Mouse (Mus musculus) kidney, postnatal 4 days (tissue): ENCODE measurements around the gene Pagr1a.
A peak's percentile ranks its signal among the peaks of the same experiment; 100 is the strongest.

Source experiments
- DNase-seq, 2 experiments: peaks; one replicate each; pipeline ENCODE4 v3.0.0; 2021; ENCODE audit warnings: mixed read lengths in 2 of 2

Gene Pagr1a

DNA sequence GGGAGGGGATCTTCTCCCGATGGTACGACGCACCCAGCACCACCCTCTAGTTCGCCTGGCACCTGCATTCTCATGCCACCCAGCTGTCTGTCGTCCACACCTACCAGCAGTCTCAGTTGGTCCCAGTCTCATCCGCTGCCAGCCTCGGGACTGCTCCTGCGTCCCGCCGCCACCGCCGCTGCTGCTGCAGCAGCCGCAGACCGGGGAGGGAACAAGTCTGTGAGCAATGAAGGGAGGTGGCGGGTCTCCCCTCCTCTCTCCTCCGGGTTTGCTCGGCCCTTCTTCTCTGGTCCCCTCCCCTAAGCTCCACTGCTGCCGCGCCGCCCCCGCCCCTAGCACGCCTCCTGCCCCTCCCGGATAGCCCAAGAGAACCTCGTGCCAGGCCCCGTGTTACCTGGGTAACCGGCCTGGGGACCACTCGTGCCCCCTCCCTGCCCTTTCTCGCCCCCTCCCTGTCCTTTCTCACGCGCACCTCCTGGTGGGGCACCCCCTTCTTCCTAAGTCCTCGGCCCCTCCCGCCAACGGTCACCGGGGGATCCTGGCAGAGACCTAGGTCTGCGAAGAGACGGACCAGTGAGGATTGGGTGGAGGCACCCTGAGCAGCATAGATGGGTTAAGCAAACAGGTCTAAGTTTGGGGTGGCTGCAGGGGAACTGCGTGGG, 3.9 kb upstream of the Pagr1a start, which contains the start of the genes Gm42742 and Prrt2:
Gene Gm42742, minus strand, starts transcription at position 197 of the 662 bp plus-strand sequence.
Gene Prrt2, minus strand, starts transcription at position 311 of the 662 bp plus-strand sequence.
- peak; percentile 76 to 80 for DNase-seq

DNA sequence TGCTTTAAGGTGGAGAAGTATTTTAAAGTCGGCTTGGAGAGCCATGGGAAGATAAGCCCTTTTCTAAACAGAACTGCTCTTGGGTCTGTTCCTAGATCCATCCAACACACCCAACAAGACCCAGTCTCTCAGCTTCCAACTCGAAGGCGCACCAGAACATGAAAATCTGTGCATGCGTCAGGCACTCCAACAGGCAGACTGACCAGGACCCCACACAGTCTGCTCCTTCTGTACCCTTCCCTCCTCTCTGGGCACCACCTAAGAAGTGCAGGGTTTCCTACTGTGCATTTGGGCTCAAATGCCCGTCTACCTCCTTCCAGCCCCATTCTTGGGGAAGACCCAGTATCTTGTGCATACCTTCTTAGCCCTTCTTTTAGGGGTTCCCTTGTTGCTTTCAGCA, 3.3 kb upstream of the Pagr1a start:
- peak in 1 of 2 experiments; percentile 17 for DNase-seq

DNA sequence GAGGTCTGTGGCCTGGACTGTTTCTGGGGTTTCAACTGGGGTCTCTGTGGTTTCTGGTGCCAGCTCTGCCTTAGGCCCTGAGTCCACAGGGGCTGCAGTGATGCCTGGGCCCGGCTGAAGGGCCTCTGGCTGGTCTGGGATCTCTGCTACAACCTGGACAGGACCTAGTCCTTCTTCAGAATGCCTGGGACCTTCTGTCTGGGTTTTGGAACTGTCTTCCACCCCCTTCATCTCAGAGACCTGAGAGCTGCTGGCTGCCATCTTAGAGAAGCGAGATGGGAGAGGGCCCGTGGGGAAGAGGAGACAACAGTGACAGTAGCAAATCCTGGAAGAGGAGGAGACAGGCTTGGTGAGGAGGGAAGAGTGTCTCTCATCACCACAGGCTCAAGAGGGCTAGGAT, 2.9 kb upstream of the Pagr1a start:
- DNase-seq = no peak

DNA sequence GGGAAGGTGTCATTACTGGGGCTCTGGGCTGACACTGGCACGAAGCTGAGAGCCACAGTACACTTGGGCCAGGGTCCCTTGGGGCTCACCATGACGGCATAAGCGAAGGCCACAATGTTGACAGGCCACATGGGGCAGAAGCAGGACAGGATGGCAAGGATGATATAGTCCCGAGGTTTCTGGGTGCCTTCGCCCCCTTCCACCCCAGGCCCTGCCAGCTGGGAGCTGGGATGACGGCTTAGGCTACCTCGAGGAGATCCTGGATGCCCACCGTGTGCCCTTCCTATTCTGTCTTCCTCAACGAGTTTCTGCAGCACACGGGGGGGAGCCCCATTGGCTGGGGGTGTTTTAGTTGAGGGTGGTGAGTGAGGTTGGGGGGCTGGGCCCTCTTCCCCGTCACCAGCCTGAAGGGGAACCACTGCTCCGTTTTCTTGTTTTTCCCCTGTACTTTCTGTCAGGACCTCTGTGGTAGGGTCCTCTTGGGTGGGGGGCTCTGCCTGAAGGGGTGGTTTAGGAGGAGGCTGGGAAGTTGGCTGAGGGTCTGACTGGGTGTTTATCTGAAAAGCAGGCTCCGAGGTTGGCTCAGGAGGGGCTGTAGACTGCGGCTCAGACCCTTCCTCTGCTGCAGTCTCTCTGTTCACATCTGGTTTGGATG, 2.3 kb upstream of the Pagr1a start:
- DNase-seq = no peak

DNA sequence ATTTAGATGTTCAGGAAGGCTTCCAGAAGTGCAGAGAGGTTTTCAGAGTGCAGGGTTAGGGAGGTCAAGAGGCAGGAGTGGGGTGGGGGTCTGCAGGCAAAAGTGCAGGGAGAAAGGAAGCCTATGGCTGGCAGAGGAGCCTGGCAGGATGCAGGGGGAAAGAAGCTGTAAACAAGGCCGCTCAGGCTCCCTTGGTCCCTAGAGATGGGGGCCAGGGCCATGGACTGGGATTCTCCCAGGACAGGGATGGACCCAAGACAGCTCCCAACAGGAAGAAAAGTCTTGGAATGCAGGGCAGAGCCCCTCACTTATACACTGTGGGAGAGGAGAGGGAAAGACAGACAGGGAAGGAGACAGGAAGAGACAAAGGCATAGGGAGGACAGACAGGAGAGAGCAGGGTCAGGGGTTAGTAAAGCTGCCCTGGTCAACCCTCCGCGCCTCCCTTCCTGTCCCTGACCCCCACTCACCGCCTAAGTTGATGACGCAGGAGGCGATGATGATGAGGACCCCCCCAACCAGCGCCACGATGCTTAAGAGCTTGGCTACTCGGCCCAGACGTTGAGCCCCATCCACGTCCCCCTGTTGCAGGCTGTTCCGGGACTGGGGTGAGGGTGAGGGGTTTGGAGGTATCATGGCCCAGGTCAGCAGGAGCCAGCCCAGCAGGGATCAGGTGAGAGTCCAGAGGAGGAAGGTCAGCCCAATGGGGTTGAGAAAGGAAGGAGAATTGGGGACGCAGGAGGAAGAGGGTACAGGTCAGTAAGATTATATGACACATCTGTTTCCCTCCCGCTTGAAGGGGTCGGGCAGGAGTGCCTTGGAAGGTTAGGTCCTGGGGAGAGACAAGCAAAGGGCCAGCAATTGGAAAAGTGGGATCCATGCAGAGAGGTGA, 1.5 kb upstream of the Pagr1a start:
- no peak for DNase-seq

DNA sequence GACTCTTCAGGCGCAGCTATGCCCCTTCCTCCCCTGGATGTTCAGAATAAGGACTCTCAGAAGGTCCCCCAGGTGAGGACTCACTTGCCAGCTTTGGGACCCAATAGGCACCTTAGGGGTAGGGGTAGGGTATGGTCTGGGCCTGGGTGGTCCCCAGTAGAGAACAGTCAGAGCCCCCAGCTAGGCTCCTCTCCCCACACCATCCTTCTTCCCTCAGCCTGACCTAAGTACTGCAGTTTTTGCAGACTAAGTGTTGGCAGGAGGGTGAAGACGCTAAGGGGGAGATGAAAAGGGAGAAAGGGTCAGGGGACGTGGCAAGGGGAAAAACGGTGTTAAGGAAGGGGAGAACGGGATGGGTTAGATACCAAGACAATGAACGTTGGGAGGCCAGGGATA, 796 bp upstream of the Pagr1a start:
- DNase-seq = no peak

DNA sequence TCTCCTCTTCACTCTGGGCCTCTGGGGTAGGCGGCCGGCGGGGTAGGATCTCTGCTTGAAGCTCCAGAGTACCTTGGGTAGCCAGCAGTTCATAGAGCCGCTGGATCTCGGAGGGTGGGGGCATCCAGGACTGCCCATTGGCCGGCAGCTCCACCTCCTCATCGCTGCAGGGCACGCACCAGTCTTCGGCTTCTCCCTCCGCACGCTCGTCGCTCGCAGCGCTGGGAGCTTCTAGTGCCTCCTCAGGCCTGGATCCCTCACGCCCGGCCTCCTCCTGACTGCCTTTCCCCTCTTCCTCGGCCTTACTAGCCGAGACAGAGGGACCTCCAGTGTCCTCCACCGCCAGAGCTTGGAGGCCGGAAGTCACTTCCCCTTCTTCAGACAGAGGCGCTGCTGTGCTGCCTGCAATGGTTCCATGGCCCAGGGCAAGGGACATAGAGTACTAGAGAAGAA, 640 bp downstream of the Pagr1a start:
- peak in 1 of 2 experiments; percentile 72 for DNase-seq

DNA sequence TGATC, 869 bp downstream of the Pagr1a start, which contains the start of gene Pagr1b:
Gene Pagr1b, minus strand, starts transcription at position 4 of the 5 bp plus-strand sequence.
- no peak for DNase-seq

DNA sequence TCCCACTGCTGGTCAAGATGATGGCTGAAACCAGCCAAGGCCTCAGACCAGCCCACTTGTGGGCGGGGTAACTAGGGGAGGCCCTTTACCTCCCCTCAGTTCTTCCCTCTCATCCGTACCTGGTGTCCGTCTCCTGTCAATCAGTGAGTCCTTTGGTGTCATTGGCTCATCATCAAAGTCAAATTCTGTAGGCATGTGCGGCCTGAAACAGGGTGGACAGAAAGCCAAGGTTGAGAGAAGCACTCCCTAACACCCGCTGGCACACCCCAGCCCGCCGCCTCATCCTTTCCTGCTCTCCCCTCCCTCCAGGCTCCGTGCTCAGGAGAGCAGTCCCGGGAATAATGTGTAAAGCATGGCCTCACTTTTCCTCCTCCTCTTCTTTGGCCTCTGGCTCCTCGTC, 1.1 kb downstream of the Pagr1a start:
- DNase-seq = peak; percentile 63 to 74

DNA sequence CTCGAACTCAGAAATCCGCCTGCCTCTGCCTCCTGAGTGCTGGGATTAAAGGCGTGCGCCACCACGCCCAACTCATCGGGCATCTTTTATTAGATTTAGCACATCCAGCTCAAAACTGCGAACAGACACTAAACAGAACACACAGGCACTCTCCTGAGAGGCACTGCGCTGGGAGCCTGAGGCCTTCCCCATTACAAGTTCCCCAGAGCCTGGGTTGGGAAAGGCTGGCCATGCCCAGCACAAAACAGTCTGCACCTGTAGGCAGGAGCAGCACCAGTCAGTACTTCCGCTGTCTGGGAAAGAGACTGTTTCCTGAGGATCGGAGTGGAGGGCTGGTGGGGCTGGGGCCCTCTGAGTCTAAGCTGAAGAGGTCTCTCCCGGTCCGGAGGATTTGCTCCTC, 2.2 kb downstream of the Pagr1a start:
- DNase-seq = no peak

DNA sequence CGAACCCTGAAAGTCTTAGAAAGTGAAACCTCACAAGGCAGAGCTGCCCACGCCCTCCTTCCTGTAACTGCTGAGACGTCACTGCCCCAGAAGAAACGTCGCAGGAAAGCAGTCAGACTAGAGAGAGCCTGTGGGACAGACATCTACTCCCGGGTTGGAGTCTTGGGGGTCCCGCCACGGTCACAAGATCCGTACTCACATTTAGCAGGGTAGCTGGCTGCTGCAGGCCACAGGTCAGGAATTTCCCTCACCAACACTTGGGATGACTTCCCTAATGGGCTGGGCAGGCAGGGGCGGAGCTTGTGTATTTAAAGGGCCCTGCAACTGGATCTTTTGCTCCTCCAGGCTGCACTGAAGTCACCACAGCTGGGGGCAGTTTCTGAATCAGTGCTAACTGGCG, 2.8 kb downstream of the Pagr1a start, which contains the start of gene Mvp:
Gene Mvp, minus strand, starts transcription at position 302 of the 400 bp plus-strand sequence.
- DNase-seq = peak; percentile 78 to 85

DNA sequence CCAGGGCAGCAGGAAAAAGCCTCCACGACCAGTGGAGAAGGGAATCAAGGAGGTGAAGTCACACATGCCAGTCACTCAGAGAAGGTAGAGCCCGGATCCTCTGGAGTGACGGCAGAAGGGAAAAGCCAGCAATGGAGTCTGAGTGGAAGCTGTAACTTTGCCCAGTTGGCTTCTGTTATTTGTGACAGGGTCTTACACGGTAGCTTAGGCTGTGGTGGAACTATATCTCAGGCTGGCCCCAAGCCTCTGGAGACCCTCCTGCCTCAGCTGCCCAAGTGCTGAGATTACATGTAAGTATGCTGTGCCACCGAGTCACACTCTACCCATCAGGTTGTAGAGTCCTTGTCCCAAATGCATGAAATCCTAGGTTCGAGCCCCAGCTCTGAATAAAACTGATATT, 3.8 kb downstream of the Pagr1a start:
- DNase-seq = no peak

DNA sequence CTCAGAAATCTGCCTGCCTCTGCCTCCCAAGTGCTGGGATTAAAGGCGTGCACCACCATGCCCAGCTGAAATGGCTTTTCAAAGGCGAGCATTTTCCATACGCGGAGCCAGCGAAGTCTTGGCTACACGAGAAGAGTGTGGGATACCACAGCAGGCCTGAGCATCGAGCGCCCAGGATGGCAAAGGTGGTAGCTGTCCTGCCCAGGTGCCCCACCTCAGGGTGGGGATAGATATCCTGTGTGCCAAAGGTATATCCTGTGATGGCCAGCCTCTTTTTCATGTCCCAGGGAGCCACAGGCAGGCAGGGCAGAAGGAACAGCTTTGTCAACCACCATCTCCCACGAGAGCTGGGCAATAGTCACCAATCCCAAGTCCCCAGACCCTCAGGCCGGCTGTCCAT, 4.3 kb downstream of the Pagr1a start:
- DNase-seq = no peak

DNA sequence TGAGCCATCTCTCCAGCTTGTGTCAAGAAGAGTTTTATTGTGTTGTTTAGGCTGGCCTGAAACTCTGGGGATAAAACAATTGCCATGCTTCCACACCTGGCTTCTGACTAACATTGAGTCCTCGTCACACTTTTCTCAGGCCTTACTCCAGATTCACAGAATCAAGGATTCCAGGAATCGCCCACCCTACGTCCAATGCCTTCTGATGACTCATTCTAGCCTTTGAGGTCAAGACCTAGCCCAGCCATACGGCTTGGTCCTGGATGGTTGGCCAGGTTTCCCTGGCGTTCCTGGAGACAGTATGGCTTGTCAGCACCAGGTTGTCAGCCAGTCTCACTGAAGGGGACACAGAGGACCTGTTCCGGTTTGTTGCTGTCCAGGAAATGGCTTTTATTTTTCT, 4.8 kb downstream of the Pagr1a start:
- DNase-seq = no peak

DNA sequence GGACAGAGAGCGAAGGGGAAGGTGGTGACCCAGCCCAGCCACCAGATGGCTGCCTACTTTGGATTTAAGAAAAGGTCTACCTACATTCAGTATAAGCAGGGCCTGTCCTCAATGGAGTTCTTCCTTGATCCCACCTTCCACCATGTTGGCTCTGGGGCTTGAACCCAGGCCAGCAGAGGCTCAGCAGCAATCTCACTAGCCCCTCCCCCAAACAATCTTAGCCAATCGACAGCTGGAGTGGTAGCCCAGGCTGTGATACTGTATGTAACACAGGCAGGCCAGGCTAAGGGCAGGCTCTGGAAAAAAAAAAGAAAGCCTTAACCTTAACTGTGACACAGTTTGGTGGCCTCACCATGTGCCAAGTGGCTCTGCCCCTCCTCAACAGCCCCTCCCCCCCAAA, 5.4 kb downstream of the Pagr1a start:
- DNase-seq = no peak

DNA sequence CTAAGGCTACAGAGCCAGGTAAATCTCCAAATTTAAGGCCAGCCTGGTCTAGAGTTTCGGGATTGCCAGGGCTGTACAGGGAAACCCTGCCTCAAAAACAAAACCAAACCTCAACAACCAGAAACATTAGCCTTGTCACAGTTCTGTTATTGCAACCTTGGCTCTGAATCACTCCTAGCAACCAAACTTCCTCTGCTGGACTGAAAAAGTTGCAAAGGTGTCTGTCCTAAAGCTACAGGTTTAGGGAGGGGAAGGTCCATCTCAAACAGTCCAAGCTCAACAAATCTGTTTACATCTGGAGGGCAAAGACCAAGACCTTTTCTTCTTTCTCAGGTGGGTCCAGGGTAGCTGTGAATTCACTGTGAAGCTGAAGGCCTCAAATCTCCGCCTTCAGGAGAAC, 6.1 kb downstream of the Pagr1a start:
- no peak for DNase-seq

DNA sequence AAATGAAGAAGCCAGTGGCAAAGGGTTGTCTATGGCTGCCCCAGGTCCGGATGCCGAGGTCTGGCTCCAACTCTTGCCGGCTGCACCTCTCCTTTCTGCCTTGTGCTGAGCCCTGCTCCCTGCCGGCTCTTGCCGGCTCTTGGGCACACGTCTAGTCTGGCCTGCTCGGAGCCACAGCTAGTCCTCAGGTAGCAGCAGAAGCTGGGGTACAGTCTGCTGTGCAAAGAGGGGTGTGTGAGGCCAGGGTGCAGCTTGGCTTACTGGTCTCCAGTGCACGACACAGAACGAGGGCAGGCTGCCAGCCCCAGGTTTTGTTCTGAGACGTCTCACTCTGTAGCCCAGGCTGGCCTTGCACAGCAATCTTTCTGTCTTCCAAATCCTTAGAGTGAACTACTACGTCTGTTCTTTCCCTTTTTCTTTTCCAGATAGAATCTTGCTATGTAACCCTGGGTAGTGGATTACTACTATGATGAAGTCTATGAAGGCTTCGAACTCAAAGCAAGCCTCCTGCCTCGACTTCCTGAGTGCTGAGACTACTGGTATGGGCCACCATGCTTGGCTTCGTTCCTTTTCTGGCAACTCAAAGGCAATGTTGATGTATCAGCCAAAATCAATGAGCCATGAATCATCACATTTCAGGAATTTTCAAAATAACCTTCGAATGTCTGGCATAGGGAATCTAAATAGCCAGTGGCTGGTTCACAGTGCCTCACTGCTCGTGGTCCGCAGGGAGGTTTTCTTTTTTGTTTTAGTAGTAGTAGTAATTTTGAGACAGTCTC, 7.7 kb downstream of the Pagr1a start:
- no peak for DNase-seq

DNA sequence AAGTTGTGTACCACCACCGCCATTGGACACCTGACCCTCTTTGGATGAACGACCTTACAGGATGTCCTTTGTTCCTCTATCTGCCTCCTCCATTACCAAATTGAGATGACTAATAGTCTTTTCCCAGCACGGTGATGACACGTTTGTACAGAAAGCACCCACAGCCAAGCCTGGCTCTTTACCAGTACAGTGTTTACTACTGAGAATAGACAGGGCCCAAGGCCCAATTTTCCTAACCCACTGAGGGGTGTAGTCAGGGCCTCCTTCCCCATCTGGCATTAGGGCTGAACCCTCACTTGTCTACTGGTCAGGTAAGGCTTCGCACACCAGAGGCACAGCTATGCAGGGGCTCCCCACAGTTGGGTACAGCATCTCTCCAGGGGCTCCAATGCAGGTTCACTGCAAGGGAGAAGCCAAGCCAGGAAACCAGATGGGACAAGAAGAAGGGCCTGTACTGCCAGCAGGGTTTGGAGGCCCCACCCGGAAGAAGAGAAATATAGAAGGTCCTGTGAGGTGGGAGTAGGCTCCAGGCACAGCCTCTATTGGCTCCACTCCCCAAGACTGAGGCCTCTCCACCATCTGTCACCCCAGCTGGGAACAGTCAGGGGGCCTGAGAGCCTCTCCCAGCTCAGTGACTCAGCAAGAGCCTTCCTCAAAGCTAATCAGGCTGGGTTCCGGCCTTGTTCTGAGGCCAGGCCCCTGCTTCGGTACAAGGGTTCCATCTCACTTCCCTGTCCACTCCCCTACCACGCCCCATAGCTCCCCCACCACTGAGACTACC, 8.7 kb downstream of the Pagr1a start:
- peak; percentile 79 to 85 for DNase-seq

DNA sequence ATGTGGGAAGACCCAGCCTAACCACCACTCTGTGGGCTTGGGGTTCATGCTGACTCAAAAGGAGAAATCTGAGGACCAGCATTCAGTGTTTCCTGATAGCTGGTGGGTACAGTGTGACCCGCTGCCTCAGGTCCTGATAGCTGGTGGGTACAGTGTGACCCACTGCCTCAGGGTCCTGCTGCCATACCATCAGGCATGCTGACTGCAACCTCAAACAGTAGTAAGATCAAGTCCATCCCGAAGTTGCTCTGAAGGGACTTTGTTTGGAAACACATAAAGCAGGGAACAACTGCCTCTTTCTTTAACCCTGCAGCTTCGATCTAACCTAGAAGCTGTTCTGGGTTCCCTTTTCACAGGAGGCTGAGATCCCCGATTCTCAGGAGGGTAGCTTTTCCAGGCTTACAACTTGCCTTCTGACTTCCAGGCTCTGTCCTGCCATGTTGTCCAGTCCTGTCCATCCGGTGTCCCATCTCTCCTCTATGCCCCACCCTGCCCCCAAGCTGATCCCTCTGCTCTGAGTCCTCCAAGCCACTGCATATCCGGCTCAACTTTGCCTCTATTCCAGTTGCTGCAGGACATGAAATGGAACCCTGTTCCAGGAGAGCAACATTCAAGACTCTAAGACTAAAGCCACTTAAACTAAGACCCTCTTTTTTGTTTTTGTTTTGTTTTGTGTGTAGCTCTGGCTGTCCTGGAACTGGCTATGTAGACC, 9.7 kb downstream of the Pagr1a start:
- no peak for DNase-seq

DNA sequence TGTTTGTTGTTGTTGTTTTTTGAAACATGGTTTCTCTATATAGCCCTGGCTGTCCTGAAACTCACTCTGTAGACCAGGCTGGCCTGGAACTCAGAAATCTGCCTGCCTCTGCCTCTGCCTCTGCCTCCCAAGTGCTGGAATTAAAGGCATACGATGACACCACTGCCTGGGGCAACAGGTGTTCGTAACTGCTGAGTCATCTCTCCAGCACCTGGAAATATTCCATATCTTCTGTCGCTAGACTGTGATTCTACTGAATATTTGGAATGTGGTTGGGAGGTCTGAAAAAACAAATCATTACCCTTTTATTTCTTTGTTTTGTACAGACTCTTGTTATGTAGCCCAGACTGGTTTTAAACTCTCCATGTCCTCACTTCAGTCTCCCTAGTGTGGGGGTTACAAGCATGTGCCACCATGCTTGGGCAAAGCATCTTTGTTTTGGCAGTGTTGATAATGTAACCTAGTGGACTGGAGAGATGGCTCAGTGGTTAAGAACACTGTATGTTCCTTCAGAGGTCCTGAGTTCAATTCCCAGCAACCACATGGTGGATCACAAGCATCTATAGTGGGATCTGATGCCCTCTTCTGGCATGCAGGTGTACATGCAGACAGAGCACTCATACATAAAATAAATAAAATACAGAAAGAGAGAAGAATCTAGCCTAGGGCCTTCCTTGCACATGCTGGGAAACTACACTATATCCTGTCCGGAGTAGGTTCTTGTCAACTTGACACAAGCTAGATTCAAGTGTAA, 12.9 kb downstream of the Pagr1a start:
- DNase-seq = no peak

DNA sequence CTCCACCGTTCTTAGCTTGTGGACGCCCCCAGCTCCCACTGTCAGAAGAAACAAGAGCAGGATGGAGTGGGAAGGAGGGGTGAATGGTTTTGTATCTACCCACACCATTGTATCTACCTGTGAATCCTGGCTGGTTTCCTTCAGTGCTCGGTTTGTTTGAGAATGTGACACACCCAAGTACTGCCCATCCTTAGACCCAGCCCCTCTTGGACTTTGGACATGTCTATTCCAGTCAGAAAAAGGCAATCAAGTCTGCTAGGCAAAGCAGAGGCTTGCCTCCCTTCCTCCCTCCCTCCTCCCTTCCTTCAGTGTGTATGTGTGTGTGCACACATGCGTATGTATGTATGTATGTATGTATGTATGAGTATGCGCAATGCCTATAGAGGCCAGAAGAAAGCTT, 13.5 kb downstream of the Pagr1a start:
- no peak for DNase-seq
